Mouse (Mus musculus): Measurements from ENCODE around the gene Npepps.

DNA sequence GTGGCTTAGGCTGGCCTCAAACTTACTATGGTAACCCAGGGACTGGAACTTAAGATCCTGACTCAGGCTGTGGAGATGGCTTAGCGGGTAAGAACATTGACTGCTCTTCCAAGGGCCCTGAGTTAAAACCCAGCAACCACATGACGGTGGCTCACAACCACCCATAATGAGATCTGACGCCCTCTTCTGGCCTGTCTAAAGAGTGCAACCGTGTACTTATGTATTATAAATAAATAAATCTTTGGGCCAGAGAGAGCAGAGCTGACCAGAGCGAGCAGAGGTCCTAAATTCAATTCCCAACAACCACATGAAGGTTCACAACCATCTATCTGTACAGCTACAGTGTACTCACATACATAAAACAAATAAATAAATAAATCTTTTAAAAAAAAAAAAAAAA is 6.8 kb downstream of the Npepps start:
- TF ChIP-seq CTCF (IDR thresholded peaks at IDR 0.05; ENCODE audit: low read depth) (0 out of 2 replicates have a peak, but pooled peaks have one; percentile 27), EP300 (optimal IDR thresholded peaks at IDR 0.05) (no peak)

Measured in stomach, postnatal 0 days (tissue).